Mouse (Mus musculus) Muller cell, postnatal 12 days (primary cell): Measurements from ENCODE around the gene Iqgap1.
A peak's percentile ranks its signal among the peaks of the same experiment; 100 is the strongest.
"Not testable (repeated sequence)": the region's sequence is repeated elsewhere in the genome, so short reads cannot be mapped to it uniquely, and the experiment has no call there.

Experiments
- DNase-seq: peaks from one replicate; pipeline ENCODE4 v3.0.0-alpha.2; 2015; ENCODE audit errors: inconsistent ontology term

The Iqgap1 gene

DNA sequence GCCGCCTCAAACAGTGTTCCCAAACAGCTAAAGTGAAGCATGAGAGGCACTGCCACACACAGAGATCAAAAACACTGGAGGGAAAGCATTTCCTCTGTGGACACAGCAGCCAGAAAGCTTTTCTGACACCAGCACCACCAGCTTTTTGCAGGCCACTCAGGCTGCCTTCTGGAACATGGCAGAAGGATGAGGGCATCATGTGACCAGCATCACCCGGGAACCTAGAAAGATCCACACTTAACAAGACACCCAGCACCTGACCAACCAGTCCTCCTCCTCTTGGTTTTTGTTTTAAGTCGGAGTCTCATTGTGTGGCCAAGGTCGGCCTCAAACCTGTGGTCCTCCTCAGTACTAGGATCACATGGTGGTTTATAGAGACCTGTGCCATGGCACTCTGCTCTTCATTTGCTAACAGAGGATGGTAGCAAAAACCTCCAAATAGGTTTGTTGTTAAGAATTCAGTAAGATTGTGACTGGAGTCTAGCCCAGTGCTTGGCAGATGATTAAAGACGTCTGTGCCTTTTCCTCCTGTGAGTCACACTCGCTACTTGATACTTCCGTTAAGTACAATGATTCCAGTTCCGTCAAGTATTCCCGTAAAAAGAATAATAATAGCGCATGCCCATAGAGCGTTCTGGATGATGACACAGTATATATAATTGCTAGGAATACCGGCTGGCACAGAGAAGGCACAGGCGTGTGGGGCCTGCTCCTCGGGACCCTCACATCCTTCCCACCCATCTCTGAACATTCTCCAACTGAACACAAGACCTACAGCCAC is 51.8 kb downstream of the Iqgap1 start:
- no peak for DNase-seq

DNA sequence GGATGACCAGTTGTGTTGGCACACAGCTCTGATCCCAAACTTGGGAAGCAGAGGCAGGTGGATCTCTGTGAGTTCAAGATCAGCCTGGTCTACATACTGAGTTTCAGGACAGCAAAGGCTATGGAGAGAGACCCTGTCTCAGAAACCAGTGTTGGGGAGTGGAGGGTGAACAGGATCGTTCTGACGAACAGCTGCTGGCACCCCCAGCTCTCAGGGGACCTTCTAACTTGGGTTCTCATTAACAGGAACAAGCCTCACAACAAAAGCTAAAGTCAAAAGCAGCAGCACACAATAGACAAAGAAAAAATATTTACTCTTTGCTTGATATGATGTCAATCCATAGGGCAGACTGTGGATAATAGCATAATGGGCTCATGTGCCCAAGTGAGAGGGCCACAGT is 55.3 kb downstream of the Iqgap1 start:
- DNase-seq, result no peak

DNA sequence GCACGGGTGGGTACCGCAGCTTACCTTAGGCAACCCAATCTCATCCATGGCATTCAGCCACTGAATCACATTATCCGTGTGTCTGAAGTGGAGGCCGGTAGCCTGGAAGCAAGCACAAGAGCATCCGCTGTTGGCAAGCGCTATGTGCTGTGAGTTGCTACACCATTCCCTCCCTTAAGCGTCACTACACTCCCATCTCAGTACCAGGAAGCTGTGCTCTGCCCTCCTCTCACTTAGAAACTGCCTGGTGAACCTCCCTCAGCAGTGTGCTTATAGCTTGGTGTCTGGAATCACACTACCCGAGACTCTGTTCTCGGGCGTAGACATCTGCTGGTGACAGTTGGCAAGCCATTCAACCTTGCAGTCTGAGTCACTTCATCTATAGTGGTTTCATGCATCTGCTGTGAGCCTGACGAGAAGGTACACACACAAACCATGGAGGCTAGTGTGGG is 58.9 kb downstream of the Iqgap1 start:
- no peak for DNase-seq

DNA sequence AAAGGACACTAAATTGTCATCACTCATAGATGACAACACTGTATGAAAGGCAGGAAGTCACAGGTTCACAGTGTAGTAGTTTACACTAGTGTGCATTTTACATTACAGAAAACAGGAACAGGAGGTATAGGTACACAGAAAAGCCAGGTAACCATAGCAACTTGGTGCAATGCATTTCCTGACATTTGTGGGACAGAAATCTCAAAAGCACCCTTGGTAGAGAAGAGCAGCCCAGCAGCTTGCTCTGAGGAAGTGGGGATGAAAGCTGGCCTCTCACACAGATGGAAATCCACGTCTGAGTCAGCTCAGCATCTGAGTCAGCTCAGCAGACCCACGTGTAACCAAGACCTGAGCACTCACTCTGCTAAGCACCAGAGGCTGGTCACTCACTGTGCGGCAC is 59.7 kb downstream of the Iqgap1 start:
- DNase-seq, result no peak

DNA sequence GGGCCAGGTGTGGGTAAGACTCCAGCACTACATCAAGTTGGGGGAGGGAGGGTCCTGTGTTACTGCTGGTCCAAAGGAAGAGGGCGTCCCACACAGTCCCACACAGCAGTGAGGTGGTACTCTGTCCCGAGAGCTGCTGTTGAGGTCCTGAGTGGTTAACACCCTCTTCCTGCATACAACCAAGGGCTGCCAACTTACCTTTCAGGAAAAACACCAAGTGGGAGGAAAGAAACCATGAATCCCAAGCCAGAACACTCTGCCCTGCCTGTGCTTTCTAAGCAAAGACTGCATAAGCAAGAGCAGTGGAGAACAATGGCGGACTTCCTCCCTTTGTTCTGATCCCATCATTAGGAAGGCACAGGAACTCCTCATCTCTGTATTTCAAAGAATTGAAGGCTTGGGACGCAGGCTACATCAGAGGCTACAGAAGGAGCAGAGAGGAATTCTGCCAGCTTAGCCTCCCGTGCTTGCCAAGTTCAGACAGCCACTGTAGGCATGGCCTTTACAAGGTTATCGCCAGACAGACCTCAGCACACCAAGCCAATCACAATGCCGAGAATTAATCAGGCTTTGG is 61.8 kb downstream of the Iqgap1 start:
- no peak for DNase-seq

DNA sequence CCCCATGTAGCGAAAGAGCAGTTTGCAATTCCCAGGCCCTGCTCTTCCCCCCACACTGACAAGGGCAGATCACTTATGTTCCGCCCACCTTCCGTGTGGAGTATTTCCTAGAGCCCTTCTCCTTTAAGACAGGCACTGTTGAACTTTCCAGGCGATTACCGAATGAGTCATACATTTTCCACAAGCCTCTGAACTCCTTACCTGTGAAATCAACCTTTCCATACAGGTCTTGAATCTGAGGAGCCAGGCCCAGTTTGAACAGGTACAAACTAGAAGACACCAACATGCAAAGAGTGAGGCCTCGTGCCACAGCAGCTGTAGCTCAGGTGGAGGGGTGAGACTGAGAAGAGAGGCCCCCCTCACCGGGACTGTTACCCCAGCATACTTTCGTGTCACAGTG is 63.5 kb downstream of the Iqgap1 start:
- no peak for DNase-seq

DNA sequence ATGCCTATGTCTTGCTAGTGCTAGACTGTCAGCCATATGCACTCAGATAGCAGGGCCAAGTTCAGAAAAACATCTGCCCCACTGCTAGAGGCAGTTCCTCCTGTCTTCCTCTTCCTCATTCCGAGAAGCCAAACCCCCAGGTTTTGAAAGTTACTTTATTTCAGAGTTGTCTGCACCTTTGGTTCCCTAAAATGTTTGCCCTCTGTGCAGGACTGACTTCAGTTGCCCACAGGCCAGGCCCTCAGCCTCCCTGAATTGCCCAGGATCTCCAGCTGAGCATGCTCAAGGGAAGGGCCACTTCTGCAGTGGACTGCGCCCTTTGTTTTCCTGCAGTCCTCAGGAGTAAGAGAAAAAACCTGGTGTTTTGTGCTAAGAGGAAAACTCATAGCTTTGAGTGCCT is 71.7 kb downstream of the Iqgap1 start:
- no peak for DNase-seq

DNA sequence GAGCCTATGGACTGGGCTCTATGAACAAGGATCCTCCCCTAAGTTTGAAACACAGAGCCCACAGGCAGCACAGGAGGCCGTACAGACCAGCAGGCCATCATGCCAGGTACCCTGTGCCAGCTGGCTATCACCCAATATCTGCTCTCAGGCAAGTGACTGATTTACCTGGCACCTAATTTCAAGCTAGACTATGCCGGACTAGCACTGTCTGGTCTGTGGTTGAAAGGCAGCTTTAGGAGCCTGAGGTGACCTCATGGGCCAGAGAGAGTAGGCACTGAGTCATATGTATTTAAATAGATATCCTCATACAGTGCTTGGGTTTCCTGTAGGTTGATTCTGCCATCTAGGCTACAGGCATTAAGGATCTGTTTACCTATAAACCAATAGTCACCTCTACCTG is 72.2 kb downstream of the Iqgap1 start:
- DNase-seq, result no peak

DNA sequence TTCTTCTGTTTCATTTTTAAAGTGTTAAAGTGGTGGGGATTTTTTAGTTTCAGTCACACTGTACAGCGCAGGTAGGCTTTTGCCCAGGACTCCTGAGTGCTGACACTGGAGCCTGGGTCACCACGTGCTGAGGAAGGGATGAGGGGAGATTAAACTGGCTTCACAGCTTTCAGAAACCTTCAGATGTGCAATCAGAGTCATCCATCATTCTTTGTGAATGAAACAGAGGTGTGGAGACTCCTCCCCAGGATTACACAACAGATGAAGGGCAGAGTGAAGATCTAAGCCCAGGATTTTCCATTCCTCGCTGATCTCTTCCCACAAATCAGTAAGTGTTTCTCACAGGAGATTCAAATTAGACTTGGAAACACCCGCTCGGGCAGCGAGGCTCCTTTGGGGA is 76.2 kb downstream of the Iqgap1 start:
- DNase-seq, result no peak

DNA sequence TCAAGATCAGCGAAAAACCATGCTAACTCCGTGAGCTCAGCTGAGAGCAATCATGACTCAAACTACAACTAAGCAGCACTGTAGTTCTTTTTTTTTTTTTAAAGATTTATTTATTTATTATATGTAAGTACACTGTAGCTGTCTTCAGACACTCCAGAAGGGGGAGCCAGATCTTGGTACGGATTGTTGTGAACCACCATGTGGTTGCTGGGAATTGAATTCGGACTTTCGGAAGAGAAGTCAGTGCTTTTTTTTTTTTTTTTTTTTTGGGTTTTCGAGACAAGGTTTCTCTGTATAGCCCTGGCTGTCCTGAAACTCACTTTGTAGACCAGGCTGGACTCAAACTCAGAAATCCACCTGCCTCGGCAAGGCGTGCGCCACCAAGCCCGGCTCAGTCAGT is 76.7 kb downstream of the Iqgap1 start:
- DNase-seq, result not testable (repeated sequence)

DNA sequence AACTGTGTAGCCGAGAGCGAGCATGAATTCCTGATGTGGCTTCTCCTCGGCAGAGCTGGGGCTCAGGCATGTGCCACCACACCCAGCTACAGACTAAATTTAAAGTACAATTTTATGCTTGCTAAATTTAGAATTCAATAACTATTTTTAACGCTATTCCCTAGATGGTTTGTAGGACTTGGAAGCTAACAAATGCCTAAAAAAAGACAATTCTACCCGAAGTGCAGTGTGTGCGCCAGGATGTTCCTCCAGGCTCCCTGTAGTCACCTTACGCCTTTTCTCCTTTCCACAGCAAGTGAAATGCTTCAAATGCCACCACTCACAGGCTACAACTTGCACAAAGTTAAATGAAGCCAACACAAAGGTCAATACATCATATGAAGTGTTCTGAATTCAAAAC is 78.4 kb downstream of the Iqgap1 start:
- DNase-seq, result no peak

DNA sequence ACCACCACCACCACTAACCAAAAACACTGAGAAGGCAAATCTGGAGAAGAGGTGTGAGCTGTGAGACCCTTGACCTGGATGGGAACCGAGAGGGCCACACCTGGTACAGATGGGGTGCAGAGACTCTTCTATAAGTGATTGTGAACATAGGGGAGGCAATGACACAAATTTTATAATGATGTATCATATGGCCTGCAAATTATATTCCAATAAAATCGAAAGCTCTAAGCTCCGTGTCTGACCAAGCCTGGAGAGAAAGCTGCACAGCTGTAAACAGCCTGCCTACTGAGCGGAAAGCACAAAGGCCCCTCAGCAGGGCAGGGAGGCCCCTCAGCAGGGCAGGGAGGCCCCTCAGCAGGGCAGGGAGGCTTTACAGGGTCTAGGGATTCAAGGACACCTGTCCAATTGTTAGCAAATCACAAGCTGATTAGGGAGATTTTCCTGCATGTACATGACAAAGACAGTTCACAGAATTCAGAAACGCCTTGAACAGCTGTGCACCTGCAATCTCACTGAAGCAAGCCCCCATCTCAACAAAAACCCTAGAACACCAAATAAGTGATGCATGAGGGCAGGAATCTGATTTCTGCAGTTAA is 79.5 kb downstream of the Iqgap1 start:
- DNase-seq, result no peak

DNA sequence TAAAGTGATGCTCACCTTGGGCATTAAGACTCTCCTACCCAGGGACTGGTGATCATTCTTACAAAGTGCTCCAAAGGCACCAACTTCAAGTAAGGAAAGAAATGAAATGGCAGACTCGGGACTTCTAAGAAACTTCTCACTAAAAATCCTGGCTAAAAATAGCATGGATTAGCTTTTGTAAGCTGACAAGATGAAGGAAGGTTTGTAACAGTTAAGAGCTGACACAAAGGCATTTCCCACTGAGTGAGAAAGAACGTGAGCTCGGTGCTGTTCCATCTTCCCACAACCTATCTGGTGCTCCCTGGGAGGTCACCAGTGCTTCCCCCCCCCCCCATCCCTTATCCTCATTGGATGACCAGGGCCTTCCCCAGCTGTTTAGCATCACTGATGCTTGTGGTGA is 80.0 kb downstream of the Iqgap1 start:
- DNase-seq, result no peak

DNA sequence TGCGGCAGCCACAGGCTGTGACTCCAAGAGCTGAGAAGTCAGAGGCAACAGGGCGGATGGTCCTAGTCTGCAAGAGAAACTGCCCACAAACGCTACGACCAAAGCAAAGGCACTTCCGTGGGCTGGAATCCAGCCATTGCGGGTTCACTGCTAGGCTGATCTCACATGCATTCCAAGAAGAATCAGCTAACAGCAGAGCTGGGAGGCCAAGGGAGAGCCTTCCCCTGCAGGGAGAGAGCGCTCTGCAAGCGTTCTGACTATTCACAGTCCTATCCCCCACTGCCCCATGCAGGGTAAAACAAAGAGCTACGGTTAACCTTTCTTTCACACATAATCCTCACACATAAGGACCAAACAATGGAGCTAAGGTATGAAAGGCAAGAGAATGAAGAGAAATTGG is 80.5 kb downstream of the Iqgap1 start:
- DNase-seq, result peak; percentile 68

DNA sequence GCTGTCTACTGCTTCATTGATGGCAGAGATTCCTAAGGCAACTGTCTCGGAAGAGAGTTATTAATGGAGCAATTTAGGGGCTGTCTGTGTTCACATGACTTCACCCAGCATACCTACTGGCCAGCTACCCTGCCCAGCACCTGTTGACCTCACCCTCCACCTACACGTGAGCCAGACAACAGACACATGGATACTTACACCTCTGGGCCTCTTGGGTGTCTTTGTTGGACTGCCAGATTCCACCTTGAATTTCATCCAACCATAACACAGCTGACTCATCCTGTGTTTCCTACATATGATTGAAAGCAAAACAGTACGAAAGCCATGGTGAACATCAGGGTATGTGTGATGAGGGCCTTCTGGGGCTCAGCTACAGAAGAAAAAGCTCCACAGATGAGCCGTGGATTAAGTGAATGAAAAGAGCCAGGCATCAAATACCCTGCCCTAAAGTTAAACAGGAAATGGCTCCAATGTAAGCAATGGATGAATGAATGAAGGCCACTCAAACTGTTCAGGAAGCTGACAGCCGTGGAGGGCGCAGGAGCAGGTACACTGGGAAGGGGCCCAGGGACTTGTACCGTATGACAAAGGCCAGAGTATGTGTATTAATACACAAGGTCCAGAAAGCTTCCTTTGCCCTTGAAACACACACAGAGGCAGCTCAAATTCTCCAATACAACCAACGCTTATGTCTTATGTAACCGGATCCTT is 81.7 kb downstream of the Iqgap1 start:
- DNase-seq, result no peak

DNA sequence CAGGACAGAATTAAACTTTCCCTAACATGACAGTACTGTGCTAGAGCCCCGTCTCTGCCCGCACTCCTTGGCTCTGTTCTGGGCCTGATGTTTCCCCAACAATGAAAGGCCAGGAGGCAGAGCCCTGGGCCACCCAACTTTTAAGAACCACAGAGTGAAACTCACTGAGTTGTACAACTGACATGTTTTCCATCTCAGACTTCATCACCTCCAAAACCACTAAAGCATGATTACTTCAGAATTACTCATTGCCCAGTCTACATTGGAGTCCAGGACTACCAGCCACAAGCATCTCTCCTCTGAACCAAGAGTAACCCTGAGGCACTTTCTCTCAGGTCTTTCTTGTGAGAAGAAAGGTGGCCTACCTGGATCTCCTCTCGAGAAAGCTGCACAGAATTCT is 83.1 kb downstream of the Iqgap1 start:
- no peak for DNase-seq

DNA sequence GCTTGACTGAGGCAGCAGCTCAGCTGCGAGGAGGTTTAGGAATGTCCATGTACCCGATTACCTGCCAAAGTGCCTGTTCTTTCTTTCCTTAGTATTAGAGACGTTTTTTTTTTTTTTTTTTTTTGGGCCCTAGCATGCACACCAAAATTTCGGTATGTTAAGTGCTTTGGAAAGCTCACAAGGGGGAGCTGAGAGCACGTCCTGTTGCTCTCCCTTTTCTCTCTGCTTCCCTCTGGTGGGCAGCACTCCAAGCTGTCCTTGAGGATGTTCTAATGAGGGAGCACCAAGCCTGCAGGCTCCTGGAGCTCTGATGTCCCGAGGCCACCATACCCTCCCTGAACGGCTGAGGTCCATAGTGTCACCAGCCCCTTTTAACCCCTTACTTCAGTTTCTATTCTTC is 84.8 kb downstream of the Iqgap1 start:
- peak; percentile 65 for DNase-seq

DNA sequence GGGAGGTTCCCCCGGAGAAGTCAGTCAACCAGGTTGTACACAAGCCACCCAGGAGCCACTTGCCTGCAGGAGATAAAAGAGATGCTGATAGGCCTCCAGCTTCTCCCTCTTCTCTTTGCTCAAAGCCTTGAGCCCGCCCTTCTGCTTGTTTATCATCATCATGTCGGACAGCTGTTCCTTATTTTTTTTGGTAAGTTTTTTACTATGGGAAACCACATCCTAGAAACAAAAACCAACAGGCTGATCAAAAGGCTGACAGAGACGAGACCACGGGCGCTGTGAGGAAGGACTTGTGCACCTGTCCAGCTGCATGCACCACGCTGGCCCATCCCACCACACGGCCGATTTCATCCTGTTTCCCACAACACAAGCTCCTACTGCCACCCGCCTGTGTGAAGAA is 89.6 kb downstream of the Iqgap1 start:
- DNase-seq, result no peak

DNA sequence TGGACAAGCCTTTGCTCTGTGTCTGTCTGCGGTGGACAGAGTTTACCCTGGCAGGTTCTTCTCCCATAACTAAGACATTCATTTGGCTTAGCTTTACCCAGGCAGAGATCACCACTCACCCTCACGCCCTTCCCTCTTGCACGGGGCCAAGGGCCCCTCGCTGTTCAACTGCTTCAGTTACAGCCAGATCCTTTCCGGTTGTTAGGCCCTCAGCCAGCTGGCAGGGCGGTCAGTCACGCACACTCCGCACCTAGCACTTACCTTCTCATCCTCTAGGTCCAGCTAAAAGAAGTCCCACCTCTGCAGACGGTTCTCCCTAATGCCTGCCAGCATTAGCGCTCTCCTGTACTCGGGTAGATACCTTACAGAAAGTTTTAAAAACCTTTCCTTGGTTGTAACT is 92.8 kb downstream of the Iqgap1 start:
- no peak for DNase-seq

DNA sequence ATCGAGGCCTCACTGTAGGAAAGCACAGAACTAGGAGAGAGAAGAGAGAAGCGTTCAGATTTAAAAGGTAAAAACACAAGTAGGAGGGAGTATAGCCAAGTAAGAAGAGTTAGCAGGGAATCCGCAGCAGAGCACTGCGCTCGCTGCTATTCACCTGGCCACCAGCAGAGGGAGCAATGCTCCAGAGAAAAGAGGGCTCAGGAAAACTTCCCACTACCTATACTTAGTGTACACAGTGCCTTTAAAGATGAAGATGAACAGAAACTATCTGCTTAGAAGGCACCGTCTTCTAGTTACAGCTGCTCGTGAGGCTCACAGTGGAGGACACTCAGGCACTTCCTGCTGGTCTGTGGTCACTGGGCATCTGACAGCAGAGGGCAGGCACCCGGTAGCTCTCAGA is 96.1 kb downstream of the Iqgap1 start:
- DNase-seq, result peak; percentile 31

DNA sequence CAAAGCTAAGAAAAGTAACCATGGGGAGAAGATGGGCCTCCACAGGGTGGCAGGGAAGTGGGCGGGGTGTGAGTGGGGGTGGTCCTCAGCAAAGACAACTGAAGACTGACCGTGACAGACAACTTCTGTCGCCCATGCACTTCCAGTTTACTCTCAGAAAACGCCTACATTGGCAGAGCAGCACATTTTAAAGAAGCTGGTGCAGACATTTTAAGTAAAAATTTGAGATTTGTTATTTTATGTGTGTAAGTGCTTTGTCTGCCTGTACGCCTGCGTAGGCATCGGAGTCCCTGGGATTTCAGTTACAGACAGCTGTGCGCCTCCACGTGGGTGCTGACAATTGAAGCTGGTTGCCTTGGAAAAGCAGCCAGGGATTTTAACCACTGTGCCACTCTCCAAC is 104.7 kb downstream of the Iqgap1 start:
- no peak for DNase-seq

DNA sequence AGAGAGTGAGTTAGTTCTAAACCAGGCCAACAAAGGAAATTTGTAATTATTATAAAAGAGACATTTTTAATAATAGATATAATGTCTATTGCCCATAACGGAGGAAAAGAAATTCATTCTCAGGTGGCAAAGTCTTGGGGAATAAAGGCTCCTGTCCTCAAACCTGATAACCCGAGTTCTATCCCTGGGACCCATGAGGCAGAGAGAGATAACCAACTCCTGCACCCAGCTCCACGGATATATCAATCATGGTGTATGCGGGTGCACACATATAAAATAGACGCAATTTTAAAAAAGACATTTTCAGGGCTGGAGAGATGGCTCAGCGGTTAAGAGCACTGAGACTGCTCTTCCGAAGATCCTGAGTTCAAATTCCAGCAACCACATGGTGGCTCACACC is 106.2 kb downstream of the Iqgap1 start:
- no peak for DNase-seq

DNA sequence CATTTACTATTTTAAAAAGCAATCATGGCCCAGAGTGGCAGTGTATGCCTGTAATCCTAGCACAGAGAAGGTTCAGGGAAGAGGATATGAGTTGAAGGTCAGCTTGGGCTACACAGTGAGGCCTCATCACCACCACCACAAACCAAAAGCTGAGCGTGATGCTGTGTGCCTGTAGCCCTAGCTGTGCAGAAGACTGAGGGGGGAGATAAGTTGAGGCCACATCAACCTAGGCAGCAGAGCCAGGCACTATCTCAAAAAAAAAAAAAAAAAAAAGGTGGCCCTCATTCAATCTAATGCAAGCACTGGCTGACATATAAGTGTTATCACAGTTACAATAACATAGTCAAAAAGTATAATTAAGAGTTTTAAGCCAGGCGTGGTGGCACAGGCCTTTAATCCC is 106.7 kb downstream of the Iqgap1 start:
- DNase-seq, result no peak
